Mouse (Mus musculus): Measurements from ENCODE around the gene Tfap2b.

- TF ChIP-seq CTCF (IDR thresholded peaks at IDR 0.05; ENCODE audit: low read depth), result no peak
- TF ChIP-seq EP300 (IDR thresholded peaks at IDR 0.05; ENCODE audit: low read depth), result no peak
Observed at GRCm38 (mm10) chr1:19209359-19209745, 638 bp downstream of the Tfap2b start.
